Mouse (Mus musculus) gastrocnemius, postnatal 36 days (tissue): ENCODE measurements around the gene Sort1. TPM values are rescaled to one million over a fixed set of nuclear protein-coding genes. Genes with fewer than 3 reads are reported as not detected.
A peak's percentile ranks its signal among the peaks of the same experiment; 100 is the strongest.

Experiments used
- DNase-seq, 2 experiments: peaks; one replicate each; pipeline ENCODE4 v3.0.0; 2022
- intact Hi-C: fragments of 180-260 bp; cut with DNase I; formaldehyde crosslinking; loops from one replicate; pipeline ENCODE4 v1.15.1; 2025
- total RNA-seq, 2 experiments: library from RNA; stranded (reverse); gene quantifications; 2 replicates each; pipeline ENCODE4 v1.2.3; 2021

Gene Sort1
- total RNA-seq, 2 experiments from 2014 or later, result 36.7 to 37.8 TPM

- peak; percentile 35 to 53 for DNase-seq
Measured at GRCm38 (mm10) chr3:108322962-108323361, 39.1 kb downstream of the Sort1 start.

GRCm38 (mm10) chr3:108324837-108325236 is 41.0 kb downstream of the Sort1 start:
- intact Hi-C loops, result no loop called here
- DNase-seq, result no peak

More at GRCm38 (mm10) chr3:108322962-108323361, 39.1 kb downstream of the Sort1 start:
- intact Hi-C loops, result loop anchor here (2.0 kb wide), 1 partner anchor 40 kb away; no protein-coding TSS in a partner anchor

- DNase-seq, result no peak
- intact Hi-C loops, result no loop called here
Measured at GRCm38 (mm10) chr3:108325521-108325920, 41.6 kb downstream of the Sort1 start.

GRCm38 (mm10) chr3:108327275-108327674 is 43.4 kb downstream of the Sort1 start:
- intact Hi-C loops, result no loop called here
- DNase-seq, result no peak

GRCm38 (mm10) chr3:108327916-108328315 is 44.0 kb downstream of the Sort1 start:
- intact Hi-C loops, result no loop called here

GRCm38 (mm10) chr3:108328441-108328841 is 44.6 kb downstream of the Sort1 start:
- peak; percentile 56 to 57 for DNase-seq
- intact Hi-C loops, result no loop called here

More at GRCm38 (mm10) chr3:108327916-108328315, 44.0 kb downstream of the Sort1 start:
- peak in 1 of 2 experiments; percentile 32 for DNase-seq

- intact Hi-C loops, result no loop called here
- DNase-seq, result no peak
Measured at GRCm38 (mm10) chr3:108330812-108331211, 46.9 kb downstream of the Sort1 start.

- intact Hi-C loops, result no loop called here
Measured at GRCm38 (mm10) chr3:108336878-108337277, 53.0 kb downstream of the Sort1 start.

GRCm38 (mm10) chr3:108341040-108341439 is 57.2 kb downstream of the Sort1 start:
- intact Hi-C loops, result no loop called here
- DNase-seq, result no peak

More at GRCm38 (mm10) chr3:108336878-108337277, 53.0 kb downstream of the Sort1 start:
- DNase-seq, result no peak

GRCm38 (mm10) chr3:108342185-108342584 is 58.3 kb downstream of the Sort1 start:
- DNase-seq, result no peak
- intact Hi-C loops, result no loop called here

- intact Hi-C loops, result no loop called here
- DNase-seq, result no peak
Measured at GRCm38 (mm10) chr3:108345855-108346254, 62.0 kb downstream of the Sort1 start.

GRCm38 (mm10) chr3:108348376-108348775 is 64.5 kb downstream of the Sort1 start:
- DNase-seq, result no peak
- intact Hi-C loops, result no loop called here

- DNase-seq, result no peak
- intact Hi-C loops, result no loop called here
Measured at GRCm38 (mm10) chr3:108355245-108355644, 71.4 kb downstream of the Sort1 start.

GRCm38 (mm10) chr3:108357051-108357450 is 73.2 kb downstream of the Sort1 start:
- DNase-seq, result no peak
- intact Hi-C loops, result no loop called here

GRCm38 (mm10) chr3:108358445-108358844 is 74.6 kb downstream of the Sort1 start:
- no peak for DNase-seq
- intact Hi-C loops, result no loop called here

GRCm38 (mm10) chr3:108360894-108361293 is 77.0 kb downstream of the Sort1 start:
- no peak for DNase-seq
- intact Hi-C loops, result no loop called here

- intact Hi-C loops, result no loop called here
- DNase-seq, result no peak
Measured at GRCm38 (mm10) chr3:108363626-108364025, 79.7 kb downstream of the Sort1 start.

- no peak for DNase-seq
- intact Hi-C loops, result no loop called here
Measured at GRCm38 (mm10) chr3:108364270-108364995, 80.6 kb downstream of the Sort1 start, which contains the start of gene Mybphl. Mybphl (plus strand) TSS chr3:108364911.

GRCm38 (mm10) chr3:108367173-108367572 is 83.3 kb downstream of the Sort1 start:
- intact Hi-C loops, result no loop called here
- no peak for DNase-seq

GRCm38 (mm10) chr3:108367828-108368227 is 83.9 kb downstream of the Sort1 start:
- intact Hi-C loops, result no loop called here
- DNase-seq, result no peak

GRCm38 (mm10) chr3:108368721-108369120 is 84.8 kb downstream of the Sort1 start:
- DNase-seq, result no peak
- intact Hi-C loops, result no loop called here

GRCm38 (mm10) chr3:108372274-108372673 is 88.4 kb downstream of the Sort1 start:
- intact Hi-C loops, result no loop called here
- no peak for DNase-seq
